Mouse (Mus musculus) stomach, postnatal 0 days (tissue): ENCODE measurements around the gene Ccdc138.
A peak's percentile ranks its signal among the peaks of the same experiment; 100 is the strongest.

Experiments
- CTCF ChIP-seq: IDR thresholded peaks from 2 replicates; pipeline ENCODE4 v1.5.1; 2016; ENCODE audit warnings: antibody characterized with exemption, low read depth, mild to moderate bottlenecking, moderate library complexity
- EP300 ChIP-seq: optimal IDR thresholded peaks from 2 replicates; pipeline ENCODE3; 2016; ENCODE audit warnings: antibody characterized with exemption

GRCm38 (mm10) chr10:58614601-58615000, 116.9 kb downstream of the Ccdc138 start:
- TF ChIP-seq CTCF (no peak), EP300 (peak; percentile 36)
